Mouse (Mus musculus): ENCODE results near the gene E030018B13Rik. TPM values are rescaled to one million over a fixed set of nuclear protein-coding genes. Genes with fewer than 3 reads are reported as not detected.

Gene E030018B13Rik
- polyA plus RNA-seq, 1 experiment from 2014 or later, result not detected

- no peak overlapping the region for H3K4me2 ChIP-seq (ENCODE audit: low read depth, low read length, severe bottlenecking)
- no peak overlapping the region for H3K9ac ChIP-seq (ENCODE audit: low read length)
- H3K36me3 ChIP-seq (ENCODE audit: control insufficient read depth, insufficient read depth, low read length), result no peaks in the 10 kb centered on the region
- H3K27me3 ChIP-seq (ENCODE audit: control insufficient read depth, insufficient read depth, low read length), result no peaks in the 10 kb centered on the region
- H3K4me1 ChIP-seq (replicated peaks; ENCODE audit: control insufficient read depth, insufficient read depth, low read length), result no peaks in the 10 kb centered on the region; the same call in 1 of the 2 replicates
- H3K9me3 ChIP-seq (ENCODE audit: control insufficient read depth, low read length), result no peaks in the 10 kb centered on the region
- WGBS, result 90% methylated on average over 12 of the region's 12 CpGs
- DNase-seq (ENCODE audit: low spot score), result no peak
- ATAC-seq (replicated peaks; ENCODE audit: low FRiP score), result no peak
- no peak overlapping the region for H3K27ac ChIP-seq (ENCODE audit: low read depth, low read length)
- no peak overlapping the region for H3K4me3 ChIP-seq (ENCODE audit: low read depth, low read length)
These were observed 2.4 kb downstream of the E030018B13Rik start for GRCm38 (mm10) chr7:63918771-63919768.

- ATAC-seq (replicated peaks; ENCODE audit: low FRiP score) (no peak), DNase-seq (ENCODE audit: low spot score) (no peak)
- 82% methylated on average over 8 of the region's 8 CpGs for WGBS
- Histone ChIP-seq H3K27me3 (ENCODE audit: control insufficient read depth, insufficient read depth, low read length) (no peaks in the 10 kb centered on the region), H3K9me3 (ENCODE audit: control insufficient read depth, low read length) (no peaks in the 10 kb centered on the region), H3K4me2 (ENCODE audit: low read depth, low read length, severe bottlenecking) (no peak overlapping the region), H3K36me3 (ENCODE audit: control insufficient read depth, insufficient read depth, low read length) (no peaks in the 10 kb centered on the region), H3K9ac (ENCODE audit: low read length) (no peak overlapping the region), H3K27ac (ENCODE audit: low read depth, low read length) (no peak overlapping the region), H3K4me3 (ENCODE audit: low read depth, low read length) (no peak overlapping the region), H3K4me1 (replicated peaks; ENCODE audit: control insufficient read depth, insufficient read depth, low read length) (peaks cover 6% of the 10 kb centered on the region; the same call in 1 of the 2 replicates)
These were observed 5.4 kb downstream of the E030018B13Rik start for GRCm38 (mm10) chr7:63921909-63922562.

DNA sequence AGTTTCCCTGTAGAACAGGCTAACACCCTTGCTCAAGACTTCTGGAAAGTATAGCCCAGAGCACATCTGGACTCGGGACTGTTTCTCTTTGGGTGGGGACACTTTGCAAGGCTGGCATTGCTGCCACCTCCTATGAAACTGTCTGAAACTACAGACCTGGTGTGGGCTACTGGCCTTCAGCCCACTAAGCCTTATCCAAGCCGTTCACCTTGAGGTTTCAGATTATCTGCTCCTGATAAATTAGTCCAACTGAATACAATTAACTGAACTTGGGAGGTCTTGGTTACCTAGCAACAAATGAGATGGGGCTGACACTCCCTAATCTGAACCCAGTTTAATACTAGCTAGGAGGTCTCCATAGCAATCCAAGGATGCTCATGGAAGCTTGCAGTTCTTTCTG lies 5.9 kb downstream of the E030018B13Rik start:
- WGBS, result 65% methylated on average over 2 of the region's 2 CpGs
- Histone ChIP-seq H3K27me3 (ENCODE audit: control insufficient read depth, insufficient read depth, low read length) (no peaks in the 10 kb centered on the region), H3K9ac (ENCODE audit: low read length) (no peak overlapping the region), H3K4me3 (ENCODE audit: low read depth, low read length) (no peak overlapping the region), H3K9me3 (ENCODE audit: control insufficient read depth, low read length) (no peaks in the 10 kb centered on the region), H3K27ac (ENCODE audit: low read depth, low read length) (no peak overlapping the region), H3K4me1 (replicated peaks; ENCODE audit: control insufficient read depth, insufficient read depth, low read length) (peaks cover 6% of the 10 kb centered on the region; the same call in 1 of the 2 replicates), H3K36me3 (ENCODE audit: control insufficient read depth, insufficient read depth, low read length) (no peaks in the 10 kb centered on the region), H3K4me2 (ENCODE audit: low read depth, low read length, severe bottlenecking) (no peak overlapping the region)
- no peak for ATAC-seq (replicated peaks; ENCODE audit: low FRiP score)
- DNase-seq (ENCODE audit: low spot score), result no peak

- no peak overlapping the region for H3K4me2 ChIP-seq (ENCODE audit: low read depth, low read length, severe bottlenecking)
- WGBS, result 89% methylated on average over 1 of the region's 1 CpGs
- H3K27me3 ChIP-seq (ENCODE audit: control insufficient read depth, insufficient read depth, low read length), result no peaks in the 10 kb centered on the region
- H3K27ac ChIP-seq (ENCODE audit: low read depth, low read length), result no peak overlapping the region
- H3K4me3 ChIP-seq (ENCODE audit: low read depth, low read length), result no peak overlapping the region
- ATAC-seq (replicated peaks; ENCODE audit: low FRiP score), result no peak
- no peaks in the 10 kb centered on the region for H3K9me3 ChIP-seq (ENCODE audit: control insufficient read depth, low read length)
- H3K9ac ChIP-seq (ENCODE audit: low read length), result no peak overlapping the region
- H3K4me1 ChIP-seq (replicated peaks; ENCODE audit: control insufficient read depth, insufficient read depth, low read length), result peaks cover 6% of the 10 kb centered on the region; the same call in 1 of the 2 replicates
- H3K36me3 ChIP-seq (ENCODE audit: control insufficient read depth, insufficient read depth, low read length), result no peaks in the 10 kb centered on the region
- DNase-seq (ENCODE audit: low spot score), result no peak
These were observed 6.3 kb downstream of the E030018B13Rik start for GRCm38 (mm10) chr7:63922975-63923374.

DNA sequence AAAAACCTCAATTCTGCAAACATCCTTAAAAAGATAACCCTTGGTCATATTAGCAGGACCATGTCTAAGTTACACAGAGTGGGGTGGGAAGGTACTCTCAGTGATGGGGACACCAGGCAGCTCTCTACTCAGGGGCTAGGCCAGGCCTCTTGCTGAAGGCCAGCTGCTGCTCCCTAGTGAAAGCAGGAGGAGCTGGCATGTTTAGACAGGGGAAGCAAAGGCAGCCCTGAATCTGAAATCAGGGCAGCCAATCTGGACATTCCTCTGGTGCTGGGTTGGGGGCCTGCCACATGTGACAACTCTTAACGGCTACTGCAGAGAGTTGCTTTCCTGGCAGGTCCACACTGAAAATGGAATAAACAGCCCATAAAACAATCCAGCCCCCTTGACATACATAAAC lies 7.5 kb downstream of the E030018B13Rik start:
- ATAC-seq (replicated peaks; ENCODE audit: low FRiP score) (no peak), DNase-seq (ENCODE audit: low spot score) (no peak)
- no peaks in the 10 kb centered on the region for H3K27me3 ChIP-seq (ENCODE audit: control insufficient read depth, insufficient read depth, low read length)
- no peaks in the 10 kb centered on the region for H3K36me3 ChIP-seq (ENCODE audit: control insufficient read depth, insufficient read depth, low read length)
- H3K9ac ChIP-seq (ENCODE audit: low read length), result no peak overlapping the region
- H3K9me3 ChIP-seq (ENCODE audit: control insufficient read depth, low read length), result no peaks in the 10 kb centered on the region
- H3K27ac ChIP-seq (ENCODE audit: low read depth, low read length), result no peak overlapping the region
- no peak overlapping the region for H3K4me3 ChIP-seq (ENCODE audit: low read depth, low read length)
- no peak overlapping the region for H3K4me2 ChIP-seq (ENCODE audit: low read depth, low read length, severe bottlenecking)
- peaks cover 6% of the 10 kb centered on the region; the same call in 1 of the 2 replicates for H3K4me1 ChIP-seq (replicated peaks; ENCODE audit: control insufficient read depth, insufficient read depth, low read length)
- 91% methylated on average over 1 of the region's 1 CpGs for WGBS

GRCm38 (mm10) chr7:63924747-63925412 lies 8.2 kb downstream of the E030018B13Rik start:
- Histone ChIP-seq H3K27me3 (ENCODE audit: control insufficient read depth, insufficient read depth, low read length) (no peaks in the 10 kb centered on the region), H3K4me3 (ENCODE audit: low read depth, low read length) (no peak overlapping the region), H3K27ac (ENCODE audit: low read depth, low read length) (no peak overlapping the region), H3K4me2 (ENCODE audit: low read depth, low read length, severe bottlenecking) (no peak overlapping the region), H3K36me3 (ENCODE audit: control insufficient read depth, insufficient read depth, low read length) (no peaks in the 10 kb centered on the region), H3K4me1 (replicated peaks; ENCODE audit: control insufficient read depth, insufficient read depth, low read length) (peaks cover 6% of the 10 kb centered on the region; the same call in 1 of the 2 replicates), H3K9me3 (ENCODE audit: control insufficient read depth, low read length) (no peaks in the 10 kb centered on the region), H3K9ac (ENCODE audit: low read length) (no peak overlapping the region)
- DNase-seq (ENCODE audit: low spot score) (no peak), ATAC-seq (replicated peaks; ENCODE audit: low FRiP score) (no peak)
- 88% methylated on average over 6 of the region's 6 CpGs for WGBS

DNA sequence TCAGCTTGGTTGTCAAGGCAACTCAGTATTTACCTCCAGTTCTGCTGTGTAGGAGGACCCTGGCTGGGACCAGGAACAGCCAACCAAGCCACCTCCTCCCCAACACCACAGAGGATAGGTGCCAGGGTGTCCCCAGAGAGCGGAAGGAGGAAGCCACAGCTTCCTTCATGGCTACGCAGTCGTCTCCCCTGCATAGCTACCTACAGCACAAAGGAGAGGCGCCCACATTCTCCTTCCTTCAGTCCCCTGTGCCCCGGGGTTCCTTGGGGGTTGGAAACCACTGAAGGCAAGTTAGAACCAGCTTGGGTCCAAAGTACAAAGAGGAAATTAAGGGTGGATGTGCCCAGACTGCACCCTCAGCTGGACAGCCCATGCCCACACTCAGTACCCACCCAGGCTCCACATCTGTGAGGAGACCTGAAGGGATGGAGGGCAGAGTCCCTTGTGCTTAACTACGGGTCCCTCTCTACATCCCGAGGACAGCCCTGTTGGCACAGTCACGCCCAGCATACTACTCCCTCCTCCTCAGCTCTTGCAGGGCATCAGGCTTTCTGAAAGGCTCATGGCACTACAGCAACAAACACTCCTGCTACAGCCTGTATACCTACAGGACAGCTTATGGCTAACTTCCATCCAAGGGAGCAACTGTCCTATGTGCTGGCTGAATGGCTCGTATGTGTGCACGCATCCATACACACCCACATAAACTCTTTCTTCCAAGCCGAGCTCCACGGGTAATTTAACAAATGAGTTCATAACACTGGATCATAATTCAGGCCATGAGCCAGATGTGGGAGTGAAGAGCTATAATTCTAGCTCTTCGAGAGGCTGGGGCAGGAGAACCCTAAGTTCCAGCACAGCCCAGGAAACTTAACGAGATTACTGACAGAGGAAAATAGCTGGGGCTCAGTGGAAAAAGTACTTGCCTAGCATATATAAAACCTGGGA lies 9.0 kb downstream of the E030018B13Rik start:
- DNase-seq (ENCODE audit: low spot score), result no peak
- no peaks in the 10 kb centered on the region for H3K36me3 ChIP-seq (ENCODE audit: control insufficient read depth, insufficient read depth, low read length)
- H3K9me3 ChIP-seq (ENCODE audit: control insufficient read depth, low read length), result no peaks in the 10 kb centered on the region
- no peaks in the 10 kb centered on the region for H3K27me3 ChIP-seq (ENCODE audit: control insufficient read depth, insufficient read depth, low read length)
- no peak overlapping the region for H3K4me2 ChIP-seq (ENCODE audit: low read depth, low read length, severe bottlenecking)
- H3K4me3 ChIP-seq (ENCODE audit: low read depth, low read length), result no peak overlapping the region
- WGBS, result 79% methylated on average over 14 of the region's 14 CpGs
- H3K27ac ChIP-seq (ENCODE audit: low read depth, low read length), result no peak overlapping the region
- ATAC-seq (replicated peaks; ENCODE audit: low FRiP score), result peak; percentile 19; the same call in 1 of the 2 replicates
- H3K9ac ChIP-seq (ENCODE audit: low read length), result no peak overlapping the region
- H3K4me1 ChIP-seq (replicated peaks; ENCODE audit: control insufficient read depth, insufficient read depth, low read length), result peaks cover 6% of the 10 kb centered on the region; the same call in 1 of the 2 replicates
